Comparison of ENCODE assay signal across 26 mouse cellular contexts in genomic region chr10:73896086-73896607, GRCm38 (mm10).
DNase-seq lines count a peak whose midpoint lies in the region; ATAC-seq and TF ChIP-seq lines count a peak whose summit lies in the region.
"Had no signal": no experiment of that assay in that cellular context is flagged by ENCODE, and none has a peak within 500 bp of the region (broad histone marks: within the 10 kb centered on the region; RNA-seq: fewer than 3 reads in every experiment).

No protein-coding gene starts in this region.

- ATAC-seq in forebrain, embryonic 14.5 days, result peak; percentile 54
- no peak for ATAC-seq in forebrain, postnatal 0 days
- ATAC-seq: activated CD4-positive, CD25-positive, alpha-beta regulatory T cell, adult 4 months; intestine, postnatal 0 days; Patski had no signal

- H3K9ac ChIP-seq in forebrain, embryonic 14.5 days (ENCODE audit: low read length), result no peak overlapping the region
- no peak overlapping the region for H3K9ac ChIP-seq in ES-E14 (ENCODE audit: insufficient read depth, low read depth, low read length, poor library complexity, severe bottlenecking)
- H3K9ac ChIP-seq in forebrain, postnatal 0 days, result no peak overlapping the region
- H3K9ac ChIP-seq: embryonic facial prominence, embryonic 12.5 days; embryonic facial prominence, embryonic 15.5 days; hindbrain, embryonic 12.5 days; hindbrain, embryonic 15.5 days had no signal

- no peaks in the 10 kb centered on the region for H3K4me1 ChIP-seq in forebrain, embryonic 14.5 days (ENCODE audit: control insufficient read depth, insufficient read depth, low read length)
- peaks cover 4% of the 10 kb centered on the region; the same call in 1 of the 2 replicates for H3K4me1 ChIP-seq in forebrain, embryonic 10.5 days
- H3K4me1 ChIP-seq in ES-E14 (ENCODE audit: control insufficient read depth in 2 of 2, insufficient read depth in 2 of 2, low read length in 2 of 2, poor library complexity in 1 of 2), result peaks cover 0 to 7% of the 10 kb centered on the region in 2 experiments; a peak in 1 of 4 replicates
- no peaks in the 10 kb centered on the region for H3K4me1 ChIP-seq in forebrain, postnatal 0 days (ENCODE audit: insufficient read depth)
- H3K4me1 ChIP-seq: embryonic facial prominence, embryonic 12.5 days; embryonic facial prominence, embryonic 15.5 days; hindbrain, embryonic 12.5 days; hindbrain, embryonic 15.5 days had no signal

- no peaks in the 10 kb centered on the region for H3K36me3 ChIP-seq in forebrain, embryonic 14.5 days (ENCODE audit: control insufficient read depth, insufficient read depth, low read length)
- H3K36me3 ChIP-seq in forebrain, embryonic 10.5 days (replicated peaks), result no peaks in the 10 kb centered on the region
- no peaks in the 10 kb centered on the region for H3K36me3 ChIP-seq in ES-E14 (ENCODE audit: control insufficient read depth, insufficient read depth, low read length, poor library complexity, severe bottlenecking)
- no peaks in the 10 kb centered on the region for H3K36me3 ChIP-seq in forebrain, postnatal 0 days (ENCODE audit: insufficient read depth)
- H3K36me3 ChIP-seq: embryonic facial prominence, embryonic 12.5 days; embryonic facial prominence, embryonic 15.5 days; hindbrain, embryonic 12.5 days; hindbrain, embryonic 15.5 days had no signal

- TF ChIP-seq CTCF in forebrain, postnatal 0 days (IDR thresholded peaks at IDR 0.05; ENCODE audit: low read depth), result no peak

- no peak overlapping the region for H3K4me3 ChIP-seq in forebrain, embryonic 14.5 days (ENCODE audit: low read depth, low read length)
- H3K4me3 ChIP-seq in forebrain, embryonic 10.5 days, result no peak overlapping the region
- H3K4me3 ChIP-seq in ES-E14 (ENCODE audit: insufficient read depth in 1 of 2, low read depth in 1 of 2, low read length in 2 of 2, poor library complexity in 1 of 2, severe bottlenecking in 1 of 2), result no peak overlapping the region
- H3K4me3 ChIP-seq in forebrain, postnatal 0 days (ENCODE audit: low read depth, low read length), result no peak overlapping the region
- H3K4me3 ChIP-seq: embryonic facial prominence, embryonic 12.5 days; embryonic facial prominence, embryonic 15.5 days; hindbrain, embryonic 12.5 days; hindbrain, embryonic 15.5 days had no signal

- H3K4me2 ChIP-seq in forebrain, embryonic 14.5 days (ENCODE audit: low read length), result no peak overlapping the region
- H3K4me2 ChIP-seq in forebrain, postnatal 0 days (ENCODE audit: low read depth), result no peak overlapping the region
- H3K4me2 ChIP-seq: embryonic facial prominence, embryonic 12.5 days; embryonic facial prominence, embryonic 15.5 days; heart, embryonic 11.5 days; hindbrain, embryonic 12.5 days; hindbrain, embryonic 15.5 days had no signal

- in situ Hi-C loops in ES-E14 (cut with MboI; ENCODE audit: low sequenced_read_pairs in 2 of 2, unreplicated experiment in 2 of 2), result no loop called here

- H3K9me3 ChIP-seq in forebrain, embryonic 14.5 days (replicated peaks; ENCODE audit: control insufficient read depth, low read length), result no peaks in the 10 kb centered on the region
- H3K9me3 ChIP-seq in forebrain, embryonic 10.5 days, result no peaks in the 10 kb centered on the region
- no peaks in the 10 kb centered on the region for H3K9me3 ChIP-seq in ES-E14 (ENCODE audit: control insufficient read depth, insufficient read depth, low read depth, low read length)
- H3K9me3 ChIP-seq in forebrain, postnatal 0 days (ENCODE audit: low read length), result no peaks in the 10 kb centered on the region
- H3K9me3 ChIP-seq: embryonic facial prominence, embryonic 12.5 days; embryonic facial prominence, embryonic 15.5 days; hindbrain, embryonic 12.5 days; hindbrain, embryonic 15.5 days had no signal

- H3K27ac ChIP-seq in forebrain, embryonic 14.5 days (ENCODE audit: low read depth, low read length), result no peak overlapping the region
- no peak overlapping the region for H3K27ac ChIP-seq in forebrain, embryonic 10.5 days
- H3K27ac ChIP-seq in ES-E14 (ENCODE audit: insufficient read depth, low read depth, low read length, poor library complexity, severe bottlenecking), result no peak overlapping the region
- H3K27ac ChIP-seq in forebrain, postnatal 0 days (ENCODE audit: low read depth, low read length), result no peak overlapping the region
- H3K27ac ChIP-seq: embryonic facial prominence, embryonic 12.5 days; embryonic facial prominence, embryonic 15.5 days; hindbrain, embryonic 12.5 days; hindbrain, embryonic 15.5 days had no signal

- DNase-seq in forebrain, embryonic 14.5 days (ENCODE audit: low spot score), result peak; percentile 37
- DNase-seq in forebrain, embryonic 10.5 days (ENCODE audit: extremely low spot score, low spot score), result no peak
- DNase-seq in ES-E14 (ENCODE audit: low read depth, low spot score) (peak; percentile 25), ZHBTc4 (ENCODE audit: low read depth, low spot score) (peak; percentile 11)
- DNase-seq in forebrain, postnatal 0 days, result peak; percentile 14
- DNase-seq in adrenal gland, adult 18-20 months (ENCODE audit: low spot score in 2 of 2), result no peak
- no peak for DNase-seq in thymus, postnatal 10 days (ENCODE audit: low spot score in 2 of 2)
- DNase-seq: adrenal gland, adult 8-10 months; adrenal gland, postnatal 25 days; B cell, adult 2 months; cerebellum, adult 18-20 months; cerebellum, adult 9-10 months; cerebellum, postnatal 14 days; gastrocnemius, postnatal 10 days; gastrocnemius, postnatal 36 days; heart, adult 11 months; kidney, adult 2 months had no signal

- no peaks in the 10 kb centered on the region for H3K27me3 ChIP-seq in forebrain, embryonic 14.5 days (replicated peaks; ENCODE audit: control insufficient read depth, insufficient read depth, low read length)
- no peaks in the 10 kb centered on the region for H3K27me3 ChIP-seq in forebrain, embryonic 10.5 days (ENCODE audit: poor library complexity, severe bottlenecking)
- no peaks in the 10 kb centered on the region for H3K27me3 ChIP-seq in forebrain, postnatal 0 days (ENCODE audit: insufficient read depth, low read length)
- H3K27me3 ChIP-seq: CH12.LX; embryonic facial prominence, embryonic 12.5 days; embryonic facial prominence, embryonic 15.5 days; hindbrain, embryonic 12.5 days; hindbrain, embryonic 15.5 days; Patski had no signal

TF ChIP-seq in ES-E14, 5 proteins besides CTCF, POLR2A, EP300 and RAD21:
- TF ChIP-seq MAFK (IDR thresholded peaks at IDR 0.05; ENCODE audit: insufficient read depth, low read depth, low read length) (no peak), ZNF384 (IDR thresholded peaks at IDR 0.05; ENCODE audit: low read depth, low read length) (no peak), HCFC1 (IDR thresholded peaks at IDR 0.05; ENCODE audit: borderline replicate concordance, insufficient read depth, low read length) (no peak), CHD2 (IDR thresholded peaks at IDR 0.05; ENCODE audit: low read depth, low read length) (no peak), ZC3H11A (IDR thresholded peaks at IDR 0.05; ENCODE audit: borderline replicate concordance, low read depth, low read length) (no peak)

Comparison
In these comparisons a context has a peak if more than half of its experiments do, and no peak if none do; other contexts are left out.
1. DNase-seq: peak in forebrain, embryonic 14.5 days (single experiment), ES-E14 (single experiment), ZHBTc4 (single experiment) and forebrain, postnatal 0 days (single experiment); none in forebrain, embryonic 10.5 days (single experiment), adrenal gland, adult 18-20 months (0 of 2) and thymus, postnatal 10 days (0 of 2).